Mouse (Mus musculus) intestine, embryonic 16.5 days (tissue): ENCODE results near the gene Abcc12. TPM values are rescaled to one million over a fixed set of nuclear protein-coding genes. Genes with fewer than 3 reads are reported as not detected.

Source experiments
- ATAC-seq: fragments of 200-750 bp; cut with Nextera tagmentation; 2 replicates; pipeline ENCODE4 v1.8.0; 2017; ENCODE audit warnings: moderate TSS enrichment, moderate library complexity
- H3K27ac ChIP-seq: fragments of 300-500 bp; sonication (generic); 2 replicates; pipeline ENCODE4 v1.5.1; 2014; ENCODE audit warnings: mild to moderate bottlenecking, low read length
- H3K27me3 ChIP-seq: fragments of 300-500 bp; sonication (generic); replicated peaks from 2 replicates; pipeline ENCODE4 v1.6.1; 2014; ENCODE audit warnings: low read length, control low read depth, mixed read lengths; ENCODE audit not compliant: control insufficient read depth, insufficient read depth
- H3K36me3 ChIP-seq: fragments of 300-500 bp; sonication (generic); 2 replicates; pipeline ENCODE4 v1.6.1; 2014; ENCODE audit warnings: low read length, control low read depth; ENCODE audit not compliant: control insufficient read depth, insufficient read depth
- H3K4me1 ChIP-seq: fragments of 300-500 bp; sonication (generic); 2 replicates; pipeline ENCODE4 v1.6.1; 2014; ENCODE audit warnings: low read length, control low read depth, mixed read lengths; ENCODE audit not compliant: control insufficient read depth, insufficient read depth
- H3K4me2 ChIP-seq: fragments of 300-500 bp; sonication (generic); 2 replicates; pipeline ENCODE4 v1.6.1; 2014; ENCODE audit warnings: low read depth, low read length, control low read depth
- H3K4me3 ChIP-seq: fragments of 300-500 bp; sonication (generic); 2 replicates; pipeline ENCODE4 v1.5.1; 2014; ENCODE audit warnings: mild to moderate bottlenecking, low read length
- H3K9ac ChIP-seq: fragments of 300-500 bp; sonication (generic); 2 replicates; pipeline ENCODE4 v1.6.1; 2014; ENCODE audit warnings: low read depth, low read length
- H3K9me3 ChIP-seq: fragments of 300-500 bp; sonication (generic); 2 replicates; pipeline ENCODE4 v1.6.1; 2016; ENCODE audit warnings: low read length, control low read depth; ENCODE audit not compliant: control insufficient read depth
- WGBS: fragments of 180-500 bp; shearing (Covaris S2); extraction: QIAGEN DNeasy Blood & Tissue Kit; methylation state at CpG from one replicate; pipeline ENCODE4 v1.1.7; 2014; 5-methylcytosine and 5-hydroxymethylcytosine counted together
- polyA plus RNA-seq: library from polyadenylated mRNA; unstranded; fragments of >200 nt; fragmentation: Nextera tagmentation; extraction: Ambion mirVana; gene quantifications from 2 replicates; pipeline ENCODE4 v1.2.1, GENCODE M21; 2015

Gene Abcc12
- polyA plus RNA-seq, 1 experiment from 2014 or later, result 0.09 TPM

GRCm38 (mm10) chr8:86535791-86536662 lies 44.5 kb downstream of the Abcc12 start:
- no peaks in the 10 kb centered on the region for H3K27me3 ChIP-seq
- H3K4me2 ChIP-seq, result 0 out of 2 replicates have a peak overlapping the region, but pooled peaks have one; percentile 32
- H3K36me3 ChIP-seq, result no peaks in the 10 kb centered on the region
- no peak overlapping the region for H3K4me3 ChIP-seq
- 0 out of 2 replicates have a peak, but pooled peaks cover 4% of the 10 kb centered on the region for H3K4me1 ChIP-seq
- ATAC-seq, result peak; percentile 28
- no peak overlapping the region for H3K27ac ChIP-seq
- WGBS, result 38% methylated on average over 11 of the region's 11 CpGs
- no peaks in the 10 kb centered on the region for H3K9me3 ChIP-seq
- H3K9ac ChIP-seq, result 0 out of 2 replicates have a peak overlapping the region, but pooled peaks have one; percentile 13

GRCm38 (mm10) chr8:86535068-86535560 lies 45.4 kb downstream of the Abcc12 start:
- no peaks in the 10 kb centered on the region for H3K27me3 ChIP-seq
- H3K9me3 ChIP-seq, result no peaks in the 10 kb centered on the region
- no peak overlapping the region for H3K4me3 ChIP-seq
- H3K4me1 ChIP-seq, result 0 out of 2 replicates have a peak, but pooled peaks cover 4% of the 10 kb centered on the region
- H3K4me2 ChIP-seq, result no peak overlapping the region
- no peak for ATAC-seq
- H3K27ac ChIP-seq, result no peak overlapping the region
- no peak overlapping the region for H3K9ac ChIP-seq
- 68% methylated on average over 7 of the region's 7 CpGs for WGBS
- H3K36me3 ChIP-seq, result no peaks in the 10 kb centered on the region

- H3K36me3 ChIP-seq, result no peaks in the 10 kb centered on the region
- H3K4me2 ChIP-seq, result no peak overlapping the region
- ATAC-seq, result no peak
- H3K27ac ChIP-seq, result no peak overlapping the region
- H3K4me3 ChIP-seq, result no peak overlapping the region
- H3K9ac ChIP-seq, result no peak overlapping the region
- WGBS, result 40% methylated on average over 2 of the region's 2 CpGs
- H3K27me3 ChIP-seq, result no peaks in the 10 kb centered on the region
- H3K9me3 ChIP-seq, result no peaks in the 10 kb centered on the region
- no peaks in the 10 kb centered on the region for H3K4me1 ChIP-seq
These were observed 50.8 kb downstream of the Abcc12 start for GRCm38 (mm10) chr8:86529714-86530113.

GRCm38 (mm10) chr8:86527336-86528029 lies 53.0 kb downstream of the Abcc12 start:
- no peak overlapping the region for H3K4me2 ChIP-seq
- no peak overlapping the region for H3K27ac ChIP-seq
- H3K4me1 ChIP-seq, result no peaks in the 10 kb centered on the region
- no peaks in the 10 kb centered on the region for H3K9me3 ChIP-seq
- H3K36me3 ChIP-seq, result no peaks in the 10 kb centered on the region
- 65% methylated on average over 19 of the region's 19 CpGs for WGBS
- ATAC-seq, result no peak
- H3K27me3 ChIP-seq, result no peaks in the 10 kb centered on the region
- no peak overlapping the region for H3K9ac ChIP-seq
- no peak overlapping the region for H3K4me3 ChIP-seq

- H3K9me3 ChIP-seq, result no peaks in the 10 kb centered on the region
- 91% methylated on average over 8 of the region's 8 CpGs for WGBS
- H3K36me3 ChIP-seq, result no peaks in the 10 kb centered on the region
- H3K27me3 ChIP-seq, result no peaks in the 10 kb centered on the region
- H3K4me3 ChIP-seq, result no peak overlapping the region
- no peak overlapping the region for H3K4me2 ChIP-seq
- no peak overlapping the region for H3K27ac ChIP-seq
- H3K4me1 ChIP-seq, result no peaks in the 10 kb centered on the region
- ATAC-seq, result no peak
- H3K9ac ChIP-seq, result no peak overlapping the region
These were observed 53.7 kb downstream of the Abcc12 start for GRCm38 (mm10) chr8:86526808-86527207.

GRCm38 (mm10) chr8:86514203-86514602 lies 66.3 kb downstream of the Abcc12 start:
- WGBS, result 86% methylated on average over 1 of the region's 1 CpGs
- no peak overlapping the region for H3K9ac ChIP-seq
- ATAC-seq, result no peak

GRCm38 (mm10) chr8:86512886-86513285 lies 67.6 kb downstream of the Abcc12 start:
- H3K4me3 ChIP-seq, result no peak overlapping the region
- no peaks in the 10 kb centered on the region for H3K27me3 ChIP-seq
- H3K9me3 ChIP-seq, result no peaks in the 10 kb centered on the region
- no peak overlapping the region for H3K9ac ChIP-seq
- H3K36me3 ChIP-seq, result no peaks in the 10 kb centered on the region
- WGBS, result 52% methylated on average over 5 of the region's 5 CpGs
- no peak overlapping the region for H3K4me2 ChIP-seq
- no peak overlapping the region for H3K27ac ChIP-seq
- ATAC-seq, result no peak
- no peaks in the 10 kb centered on the region for H3K4me1 ChIP-seq

More at GRCm38 (mm10) chr8:86514203-86514602, 66.3 kb downstream of the Abcc12 start:
- no peaks in the 10 kb centered on the region for H3K4me1 ChIP-seq
- H3K4me3 ChIP-seq, result no peak overlapping the region
- no peak overlapping the region for H3K4me2 ChIP-seq
- H3K36me3 ChIP-seq, result no peaks in the 10 kb centered on the region
- H3K9me3 ChIP-seq, result no peaks in the 10 kb centered on the region
- no peak overlapping the region for H3K27ac ChIP-seq
- H3K27me3 ChIP-seq, result no peaks in the 10 kb centered on the region

- Histone ChIP-seq H3K9ac (no peak overlapping the region), H3K4me2 (no peak overlapping the region), H3K4me3 (no peak overlapping the region), H3K4me1 (no peaks in the 10 kb centered on the region), H3K9me3 (no peaks in the 10 kb centered on the region), H3K27ac (no peak overlapping the region), H3K27me3 (no peaks in the 10 kb centered on the region), H3K36me3 (no peaks in the 10 kb centered on the region)
- no peak for ATAC-seq
- 53% methylated on average over 10 of the region's 10 CpGs for WGBS
These were observed 68.2 kb downstream of the Abcc12 start for GRCm38 (mm10) chr8:86512131-86512792.

GRCm38 (mm10) chr8:86501341-86501740 lies 79.1 kb downstream of the Abcc12 start:
- no peaks in the 10 kb centered on the region for H3K4me1 ChIP-seq
- H3K9me3 ChIP-seq, result no peaks in the 10 kb centered on the region
- 56% methylated on average over 7 of the region's 7 CpGs for WGBS
- H3K36me3 ChIP-seq, result no peaks in the 10 kb centered on the region
- no peak overlapping the region for H3K4me2 ChIP-seq
- ATAC-seq, result peak; percentile 46; the same call in 1 of the 2 replicates
- H3K27ac ChIP-seq, result no peak overlapping the region
- no peak overlapping the region for H3K9ac ChIP-seq
- H3K27me3 ChIP-seq, result no peaks in the 10 kb centered on the region
- no peak overlapping the region for H3K4me3 ChIP-seq
